Mouse (Mus musculus) stomach, embryonic 16.5 days (tissue): ENCODE measurements at regions not wholly inside any gene's neighbourhood (a gene's known extent, or its start where the extent isn't known, plus 50 kb on each side); places are given as distances from the start of the nearest gene placed in this dataset.

Experiments
- ATAC-seq: fragments of 200-750 bp; cut with Nextera tagmentation; 2 replicates; pipeline ENCODE4 v1.8.0; 2017; ENCODE audit warnings: moderate number of reproducible peaks, moderate TSS enrichment; ENCODE audit not compliant: insufficient read depth, low FRiP score
- H3K27ac ChIP-seq: fragments of 300-500 bp; sonication (generic); 2 replicates; pipeline ENCODE4 v1.5.1; 2014; ENCODE audit warnings: low read length
- H3K27me3 ChIP-seq: fragments of 300-500 bp; sonication (generic); 2 replicates; pipeline ENCODE4 v1.6.1; 2014; ENCODE audit warnings: low read length, control low read depth, mixed read lengths; ENCODE audit not compliant: control insufficient read depth, insufficient read depth
- H3K36me3 ChIP-seq: fragments of 300-500 bp; sonication (generic); 2 replicates; pipeline ENCODE4 v1.6.1; 2014; ENCODE audit warnings: low read length; ENCODE audit not compliant: control insufficient read depth, insufficient read depth
- H3K4me1 ChIP-seq: fragments of 300-500 bp; sonication (generic); 2 replicates; pipeline ENCODE4 v1.6.1; 2014; ENCODE audit warnings: low read length, control low read depth, mixed read lengths; ENCODE audit not compliant: control insufficient read depth, insufficient read depth
- H3K4me2 ChIP-seq: fragments of 300-500 bp; sonication (generic); 2 replicates; pipeline ENCODE4 v1.6.1; 2014; ENCODE audit warnings: low read depth, low read length, mixed read lengths
- H3K4me3 ChIP-seq: fragments of 300-500 bp; sonication (generic); replicated peaks from 2 replicates; pipeline ENCODE4 v1.5.1; 2014; ENCODE audit warnings: mild to moderate bottlenecking, low read length
- H3K9ac ChIP-seq: fragments of 300-500 bp; sonication (generic); 2 replicates; pipeline ENCODE4 v1.6.1; 2014; ENCODE audit warnings: low read length
- H3K9me3 ChIP-seq: fragments of 300-500 bp; sonication (generic); replicated peaks from 2 replicates; pipeline ENCODE4 v1.6.1; 2016; ENCODE audit warnings: low read length, control low read depth; ENCODE audit not compliant: control insufficient read depth
- WGBS: fragments of 180-500 bp; shearing (Covaris S2); extraction: QIAGEN DNeasy Blood & Tissue Kit; methylation state at CpG from one replicate; pipeline ENCODE4 v1.1.7; 2014; 5-methylcytosine and 5-hydroxymethylcytosine counted together

GRCm38 (mm10) chr8:30441821-30442220 is 2986.7 kb upstream of the 5930422O12Rik start:
- Histone ChIP-seq H3K4me3 (no peak overlapping the region), H3K4me2 (no peak overlapping the region), H3K4me1 (no peaks in the 10 kb centered on the region), H3K27me3 (no peaks in the 10 kb centered on the region), H3K36me3 (no peaks in the 10 kb centered on the region), H3K9ac (no peak overlapping the region), H3K27ac (no peak overlapping the region), H3K9me3 (no peaks in the 10 kb centered on the region)
- no peak for ATAC-seq
- WGBS: 88% methylated on average over 1 of the region's 1 CpGs

DNA sequence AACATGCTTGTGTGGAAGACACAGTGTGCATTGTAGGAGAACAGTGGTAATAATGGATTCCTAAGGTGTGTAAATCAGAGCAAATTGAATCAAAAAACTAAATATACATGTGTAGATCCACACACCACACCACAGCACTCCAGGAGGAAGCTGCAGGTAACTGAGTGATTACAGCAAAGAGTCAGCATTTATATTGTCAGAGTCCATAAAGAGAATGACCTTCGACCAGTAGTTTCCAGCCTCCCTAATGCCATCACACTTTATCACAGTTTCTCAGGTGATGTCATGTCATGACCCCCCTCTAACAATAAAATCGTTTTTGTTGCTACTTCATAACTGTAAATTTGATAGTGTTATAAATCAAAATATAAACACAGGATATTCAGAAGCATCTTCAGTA is 2984.6 kb upstream of the 5930422O12Rik start:
- Histone ChIP-seq H3K9me3 (no peaks in the 10 kb centered on the region), H3K36me3 (no peaks in the 10 kb centered on the region), H3K9ac (no peak overlapping the region), H3K4me1 (no peaks in the 10 kb centered on the region), H3K4me3 (no peak overlapping the region), H3K27me3 (no peaks in the 10 kb centered on the region), H3K27ac (no peak overlapping the region), H3K4me2 (no peak overlapping the region)
- ATAC-seq: no peak
- WGBS: 63% methylated on average over 2 of the region's 2 CpGs

GRCm38 (mm10) chr8:30444274-30444673 is 2984.2 kb upstream of the 5930422O12Rik start:
- no peak overlapping the region for H3K4me3 ChIP-seq
- H3K4me1 ChIP-seq: no peaks in the 10 kb centered on the region
- H3K9me3 ChIP-seq: no peaks in the 10 kb centered on the region
- no peaks in the 10 kb centered on the region for H3K36me3 ChIP-seq
- 68% methylated on average over 4 of the region's 4 CpGs for WGBS
- H3K27ac ChIP-seq: no peak overlapping the region
- no peak overlapping the region for H3K4me2 ChIP-seq
- ATAC-seq: no peak
- H3K9ac ChIP-seq: no peak overlapping the region
- H3K27me3 ChIP-seq: no peaks in the 10 kb centered on the region

- Histone ChIP-seq H3K27ac (no peak overlapping the region), H3K4me2 (no peak overlapping the region), H3K9ac (no peak overlapping the region), H3K4me3 (no peak overlapping the region), H3K9me3 (no peaks in the 10 kb centered on the region), H3K27me3 (no peaks in the 10 kb centered on the region), H3K4me1 (no peaks in the 10 kb centered on the region), H3K36me3 (no peaks in the 10 kb centered on the region)
- no peak for ATAC-seq
- WGBS: 31% methylated on average over 4 of the region's 4 CpGs
Observed at GRCm38 (mm10) chr8:30458136-30458535, 2970.4 kb upstream of the 5930422O12Rik start.

DNA sequence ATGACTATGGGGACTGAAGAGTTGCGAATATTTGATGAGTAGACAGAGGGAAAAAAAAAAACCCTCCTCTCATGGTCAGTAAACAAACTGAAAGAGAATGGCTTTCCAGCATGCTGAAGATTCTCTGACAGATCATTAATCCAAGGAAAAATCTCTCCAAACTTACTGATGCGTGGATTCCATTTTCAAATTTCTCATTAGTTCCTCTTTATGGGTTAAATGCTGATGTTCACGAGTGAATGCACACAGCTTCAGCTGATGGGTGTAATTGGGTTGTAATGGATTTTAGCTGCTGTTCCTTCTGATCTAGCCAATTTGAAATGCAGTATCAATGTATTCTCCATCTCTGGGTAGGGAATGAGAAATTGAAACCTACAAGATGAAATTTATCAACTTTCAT is 2945.6 kb upstream of the 5930422O12Rik start:
- Histone ChIP-seq H3K27me3 (no peaks in the 10 kb centered on the region), H3K9me3 (no peaks in the 10 kb centered on the region), H3K27ac (no peak overlapping the region), H3K9ac (no peak overlapping the region), H3K4me2 (no peak overlapping the region), H3K4me1 (no peaks in the 10 kb centered on the region), H3K36me3 (no peaks in the 10 kb centered on the region), H3K4me3 (no peak overlapping the region)
- no peak for ATAC-seq
- WGBS: 67% methylated on average over 3 of the region's 3 CpGs

DNA sequence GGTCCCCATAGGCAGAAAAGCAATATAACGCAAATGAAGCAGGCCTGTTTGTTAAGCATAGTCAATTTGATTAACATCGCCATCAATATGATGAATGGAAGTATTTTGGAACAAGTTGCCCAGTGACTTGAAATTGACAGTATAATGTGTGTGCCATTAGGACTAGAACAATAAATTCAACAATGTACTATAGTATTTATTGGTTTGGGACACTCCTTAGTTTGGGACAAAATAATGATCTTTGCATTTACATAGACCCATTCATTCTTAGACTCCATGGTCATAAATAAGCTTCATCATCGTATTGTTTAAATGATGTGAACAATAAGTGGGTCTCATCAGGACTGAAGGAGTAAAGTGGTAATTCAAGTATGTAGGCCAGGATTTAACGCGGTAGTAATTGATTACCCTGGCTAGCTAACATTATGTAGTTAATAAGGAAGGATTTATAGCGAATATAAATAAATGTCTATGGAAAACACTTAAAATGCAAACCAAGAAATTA is 2933.6 kb upstream of the 5930422O12Rik start:
- ATAC-seq: no peak
- Histone ChIP-seq H3K4me2 (no peak overlapping the region), H3K27ac (no peak overlapping the region), H3K27me3 (no peaks in the 10 kb centered on the region), H3K36me3 (no peaks in the 10 kb centered on the region), H3K9me3 (no peaks in the 10 kb centered on the region), H3K9ac (no peak overlapping the region), H3K4me1 (no peaks in the 10 kb centered on the region), H3K4me3 (no peak overlapping the region)
- 80% methylated on average over 6 of the region's 6 CpGs for WGBS

GRCm38 (mm10) chr8:30502164-30502563 is 2926.3 kb upstream of the 5930422O12Rik start:
- WGBS: 77% methylated on average over 2 of the region's 2 CpGs
- H3K36me3 ChIP-seq: no peaks in the 10 kb centered on the region
- no peaks in the 10 kb centered on the region for H3K4me1 ChIP-seq
- no peak overlapping the region for H3K9ac ChIP-seq
- H3K4me3 ChIP-seq: no peak overlapping the region
- no peak overlapping the region for H3K27ac ChIP-seq
- H3K4me2 ChIP-seq: no peak overlapping the region
- H3K27me3 ChIP-seq: no peaks in the 10 kb centered on the region
- no peak for ATAC-seq
- no peaks in the 10 kb centered on the region for H3K9me3 ChIP-seq

DNA sequence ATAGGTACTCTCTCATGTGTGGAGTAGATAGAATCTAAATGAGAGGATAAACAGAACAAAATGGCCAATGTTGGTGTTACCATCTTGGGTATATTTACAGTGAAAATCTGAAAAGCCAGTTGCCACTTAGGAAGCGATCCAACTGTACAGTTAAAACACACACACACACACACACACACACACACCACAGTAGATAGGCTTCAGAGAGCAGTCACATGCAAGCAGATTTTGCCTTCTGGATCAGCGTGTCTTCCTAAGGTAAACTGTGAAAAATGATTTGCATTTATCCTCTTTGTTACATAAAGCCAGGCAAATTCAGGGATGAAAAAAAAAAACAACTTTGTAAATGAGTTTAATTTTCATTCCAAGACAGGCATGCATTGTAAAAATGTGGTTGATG is 2917.2 kb upstream of the 5930422O12Rik start:
- no peak for ATAC-seq
- H3K4me1 ChIP-seq: no peaks in the 10 kb centered on the region
- H3K27ac ChIP-seq: no peak overlapping the region
- H3K4me2 ChIP-seq: no peak overlapping the region
- no peaks in the 10 kb centered on the region for H3K9me3 ChIP-seq
- H3K9ac ChIP-seq: no peak overlapping the region
- WGBS: 79% methylated on average over 2 of the region's 2 CpGs
- no peaks in the 10 kb centered on the region for H3K36me3 ChIP-seq
- no peaks in the 10 kb centered on the region for H3K27me3 ChIP-seq
- H3K4me3 ChIP-seq: no peak overlapping the region

DNA sequence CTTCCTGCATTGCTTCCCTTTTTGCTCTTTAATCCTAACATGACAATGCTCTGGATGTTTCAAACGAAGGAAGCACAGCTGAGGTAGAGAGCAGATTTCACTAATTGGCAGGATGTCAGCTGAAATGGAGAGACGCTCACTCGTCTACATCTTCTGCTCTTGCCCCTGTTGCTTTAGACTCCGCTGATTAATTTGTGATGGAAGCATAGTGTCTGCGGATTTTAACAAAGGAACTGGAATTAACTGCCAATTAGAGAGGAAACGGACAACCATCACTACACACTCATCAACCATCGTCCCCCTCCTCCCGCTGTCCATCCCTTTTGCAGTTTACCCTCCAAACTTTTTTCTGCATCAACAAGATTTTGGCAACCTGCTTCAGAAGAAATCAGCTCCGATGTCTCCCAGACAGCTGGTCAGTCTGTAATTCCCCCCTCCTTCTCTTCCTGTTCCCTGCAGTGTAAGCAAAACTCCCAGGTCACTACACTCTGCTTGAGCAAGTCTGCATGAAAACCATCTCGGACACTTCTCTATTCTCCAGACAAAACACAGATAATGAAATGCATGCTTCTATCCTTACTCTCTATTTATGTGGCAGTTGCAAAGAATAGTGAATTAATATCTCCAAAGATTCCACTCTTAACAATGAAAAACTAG is 2905.6 kb upstream of the 5930422O12Rik start:
- ATAC-seq: no peak
- no peak overlapping the region for H3K27ac ChIP-seq
- H3K4me3 ChIP-seq: no peak overlapping the region
- no peaks in the 10 kb centered on the region for H3K36me3 ChIP-seq
- no peaks in the 10 kb centered on the region for H3K9me3 ChIP-seq
- H3K4me2 ChIP-seq: no peak overlapping the region
- 51% methylated on average over 10 of the region's 10 CpGs for WGBS
- H3K27me3 ChIP-seq: no peaks in the 10 kb centered on the region
- no peaks in the 10 kb centered on the region for H3K4me1 ChIP-seq
- H3K9ac ChIP-seq: no peak overlapping the region
